Mouse (Mus musculus): ENCODE data around the gene Fbxo27. TPM values are rescaled to one million over a fixed set of nuclear protein-coding genes. Genes with fewer than 3 reads are reported as not detected.

Gene Fbxo27
- total RNA-seq, 2 experiments from 2014 or later = 0.75 to 1.4 TPM

- ATAC-seq (replicated peaks; ENCODE audit: poor library complexity) = peak; percentile 96
Measured at GRCm38 (mm10) chr7:28741709-28742438, 49.2 kb downstream of the Fbxo27 start, which contains the start of the genes Mrps12 and Sars2. Gene Mrps12 (minus strand): TSS chr7:28741820. Gene Sars2 (plus strand): TSS chr7:28741992.

Other genes with a start within 250 kb of the Fbxo27 start
- 1.2 TPM in 2 replicates for gene Lrfn1, start 240.9 kb upstream of the Fbxo27 start, total RNA-seq (2015)
- gene Lrfn1, start 240.9 kb upstream of the Fbxo27 start, total RNA-seq (2017) = 1.7 and 2.3 TPM in 2 replicates
- not detected in 2 replicates for gene Ifnl2, start 182.4 kb upstream of the Fbxo27 start, total RNA-seq (2015)
- not detected in 2 replicates for gene Ifnl2, start 182.4 kb upstream of the Fbxo27 start, total RNA-seq (2017)
- not detected in 2 replicates for gene Ifnl3, start 170.0 kb upstream of the Fbxo27 start, total RNA-seq (2015)
- not detected in 2 replicates for gene Ifnl3, start 170.0 kb upstream of the Fbxo27 start, total RNA-seq (2017)
- not detected in 2 replicates for gene Sycn, start 152.0 kb upstream of the Fbxo27 start, total RNA-seq (2015)
- not detected in 2 replicates for gene Sycn, start 152.0 kb upstream of the Fbxo27 start, total RNA-seq (2017)
- gene Nccrp1, start 145.6 kb upstream of the Fbxo27 start, total RNA-seq (2015) = not detected in 2 replicates
- not detected in 2 replicates for gene Nccrp1, start 145.6 kb upstream of the Fbxo27 start, total RNA-seq (2017)
- gene Samd4b, start 94.7 kb upstream of the Fbxo27 start, total RNA-seq (2015) = 20.7 TPM in 2 replicates
- gene Samd4b, start 94.7 kb upstream of the Fbxo27 start, total RNA-seq (2017) = 2.7 and 4.3 TPM in 2 replicates
- gene Pak4, start 94.7 kb upstream of the Fbxo27 start, total RNA-seq (2015) = 5.6 and 6.4 TPM in 2 replicates
- 3.3 and 3.9 TPM in 2 replicates for gene Pak4, start 94.7 kb upstream of the Fbxo27 start, total RNA-seq (2017)
- not detected in 2 replicates for gene Acp7, start 61.5 kb upstream of the Fbxo27 start, total RNA-seq (2015)
- not detected in 2 replicates for gene Acp7, start 61.5 kb upstream of the Fbxo27 start, total RNA-seq (2017)
- gene Fbxo17, start 24.0 kb downstream of the Fbxo27 start, total RNA-seq (2015) = 1.6 and 2.2 TPM in 2 replicates
- gene Fbxo17, start 24.0 kb downstream of the Fbxo27 start, total RNA-seq (2017) = 1.7 and 4.1 TPM in 2 replicates
- 104 and 122 TPM in 2 replicates for gene Mrps12, start 49.0 kb downstream of the Fbxo27 start, total RNA-seq (2015)
- gene Mrps12, start 49.0 kb downstream of the Fbxo27 start, total RNA-seq (2017) = 44.1 and 59.1 TPM in 2 replicates
- gene Sars2, start 49.1 kb downstream of the Fbxo27 start, total RNA-seq (2015) = 8.1 and 8.8 TPM in 2 replicates
- gene Sars2, start 49.1 kb downstream of the Fbxo27 start, total RNA-seq (2017) = 13.5 and 15.7 TPM in 2 replicates
- gene Ccer2, start 63.3 kb downstream of the Fbxo27 start, total RNA-seq (2015) = not detected in 2 replicates
- gene Ccer2, start 63.3 kb downstream of the Fbxo27 start, total RNA-seq (2017) = not detected in 2 replicates
- gene Sirt2, start 73.9 kb downstream of the Fbxo27 start, total RNA-seq (2015) = 41.4 and 47.5 TPM in 2 replicates
- 19.2 and 21.1 TPM in 2 replicates for gene Sirt2, start 73.9 kb downstream of the Fbxo27 start, total RNA-seq (2017)
- 14.7 and 18.4 TPM in 2 replicates for gene Nfkbib, start 74.7 kb downstream of the Fbxo27 start, total RNA-seq (2015)
- 12.3 and 15.7 TPM in 2 replicates for gene Nfkbib, start 74.7 kb downstream of the Fbxo27 start, total RNA-seq (2017)
- gene Rinl, start 96.1 kb downstream of the Fbxo27 start, total RNA-seq (2015) = 47.6 and 48.3 TPM in 2 replicates
- 53.9 and 56.3 TPM in 2 replicates for gene Rinl, start 96.1 kb downstream of the Fbxo27 start, total RNA-seq (2017)
- 419 and 433 TPM in 2 replicates for gene Hnrnpl, start 115.7 kb downstream of the Fbxo27 start, total RNA-seq (2015)
- 342 and 343 TPM in 2 replicates for gene Hnrnpl, start 115.7 kb downstream of the Fbxo27 start, total RNA-seq (2017)
- 139 and 180 TPM in 2 replicates for gene Ech1, start 132.4 kb downstream of the Fbxo27 start, total RNA-seq (2015)
- 93.3 and 110 TPM in 2 replicates for gene Ech1, start 132.4 kb downstream of the Fbxo27 start, total RNA-seq (2017)
- 16.1 and 22.9 TPM in 2 replicates for gene Lgals4, start 141.0 kb downstream of the Fbxo27 start, total RNA-seq (2015)
- gene Lgals4, start 141.0 kb downstream of the Fbxo27 start, total RNA-seq (2017) = 4.3 and 7.0 TPM in 2 replicates
- 0.52 TPM in 1 of 2 replicates, not detected in the other for gene Lgals7, start 171.0 kb downstream of the Fbxo27 start, total RNA-seq (2015)
- gene Lgals7, start 171.0 kb downstream of the Fbxo27 start, total RNA-seq (2017) = not detected in 2 replicates
- gene Capn12, start 188.6 kb downstream of the Fbxo27 start, total RNA-seq (2015) = not detected in 2 replicates
- 0.24 TPM in 1 of 2 replicates, not detected in the other for gene Capn12, start 188.6 kb downstream of the Fbxo27 start, total RNA-seq (2017)